Mouse (Mus musculus) limb, embryonic 10.5 days (tissue): ENCODE data around the gene Magee1. TPM values are rescaled to one million over a fixed set of nuclear protein-coding genes. Genes with fewer than 3 reads are reported as not detected.

Experiments used
- polyA plus RNA-seq: library from polyadenylated mRNA; unstranded; fragments of >200 nt; fragmentation: Nextera tagmentation; extraction: Ambion mirVana; gene quantifications from 2 replicates; pipeline ENCODE4 v1.2.1, GENCODE M21; 2016

The Magee1 gene
- polyA plus RNA-seq, 1 experiment from 2014 or later = 19.2 TPM

Other genes with a start within 250 kb of the Magee1 start
- 89.4 and 92.1 TPM in 2 replicates for gene Pbdc1, start 40.6 kb upstream of the Magee1 start, polyA plus RNA-seq